Mouse (Mus musculus) kidney, postnatal 25 days (tissue): Measurements from ENCODE around the gene Ggct.
"Not testable (repeated sequence)": the region's sequence is repeated elsewhere in the genome, so short reads cannot be mapped to it uniquely, and the experiment has no call there.

Experiments
- DNase-seq, 2 experiments: peaks; one replicate each; pipeline ENCODE4 v3.0.0; 2021; ENCODE audit warnings: mixed read lengths in 2 of 2

Ggct gene

DNA sequence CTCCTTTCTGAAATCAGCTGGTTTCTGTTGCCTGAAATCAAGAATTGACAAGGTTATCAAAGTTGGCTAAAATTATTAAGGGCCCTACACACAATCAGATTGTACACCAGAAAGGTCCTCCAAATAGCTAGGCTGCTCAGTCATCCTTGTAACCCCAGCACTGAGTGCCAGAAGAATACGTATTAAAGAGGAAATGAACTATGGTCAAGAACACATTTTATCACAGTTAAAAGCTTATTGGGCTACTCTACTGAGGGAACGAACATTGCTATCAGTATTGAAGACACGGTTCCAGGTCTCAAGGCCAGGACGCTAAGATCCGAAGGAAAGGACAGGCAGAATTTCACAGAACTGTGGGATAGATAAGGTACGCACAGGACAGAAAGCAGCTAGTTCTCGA lies 609 bp downstream of the Ggct start:
- peak in 1 of 2 experiments; percentile 23 for DNase-seq

DNA sequence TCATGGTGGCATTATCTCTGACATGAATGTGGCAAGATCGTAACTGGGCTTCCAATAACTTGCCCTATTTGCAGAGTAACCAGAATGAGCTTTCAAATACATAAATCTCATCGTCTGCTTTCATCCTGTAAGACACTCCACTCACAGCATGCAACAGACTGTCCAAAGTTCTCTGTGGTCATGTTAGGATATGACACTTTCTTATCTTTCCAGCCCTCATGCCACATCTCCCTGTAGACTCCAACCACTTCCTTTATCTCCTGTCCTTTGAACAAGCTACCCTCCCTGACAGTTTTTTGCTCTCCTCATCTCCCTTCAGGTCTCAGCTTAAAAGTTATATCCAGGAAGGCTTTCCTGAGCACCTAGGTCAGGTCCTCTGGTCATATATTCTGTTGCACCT lies 1.6 kb downstream of the Ggct start:
- no peak for DNase-seq

DNA sequence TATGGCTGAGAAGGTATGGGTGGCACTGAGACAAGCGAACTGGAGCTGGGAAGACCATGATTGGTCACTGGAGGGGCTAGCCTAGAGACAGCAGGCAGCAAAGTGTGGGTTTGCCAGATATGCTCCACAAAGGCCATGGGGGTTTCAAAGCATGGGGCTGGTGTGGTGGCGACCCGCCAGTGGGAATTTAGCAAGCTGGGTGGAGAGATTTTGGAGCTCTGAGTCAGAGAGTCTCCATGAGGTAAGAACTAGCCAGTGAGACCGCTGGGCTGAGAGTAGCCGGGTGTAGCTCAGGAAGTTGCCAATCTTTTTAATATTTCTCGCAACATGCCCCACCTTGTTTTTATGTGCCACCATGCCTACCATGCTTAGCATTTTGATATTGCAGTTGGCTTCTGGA lies 4.6 kb downstream of the Ggct start:
- peak in 1 of 2 experiments; percentile 31 for DNase-seq

DNA sequence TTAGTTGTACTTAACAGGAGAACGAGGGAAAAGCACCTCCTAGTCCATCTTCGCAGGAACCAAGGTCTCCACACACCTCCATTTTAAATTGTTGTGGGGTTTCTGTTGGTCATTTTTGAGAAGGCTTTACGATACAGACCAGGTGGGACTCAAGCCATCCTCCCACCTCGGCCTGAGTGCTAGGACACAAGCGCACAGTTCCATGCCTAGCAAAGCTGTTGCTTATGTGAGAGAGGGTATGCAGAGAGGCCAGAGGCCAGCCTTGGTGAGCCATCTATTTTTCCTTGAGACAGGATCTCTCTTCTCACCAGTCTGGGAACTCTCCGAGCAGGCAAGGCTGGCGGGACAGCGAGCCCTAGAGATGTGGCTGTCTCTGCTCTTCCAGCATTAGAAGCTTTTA lies 8.7 kb downstream of the Ggct start:
- DNase-seq = no peak

DNA sequence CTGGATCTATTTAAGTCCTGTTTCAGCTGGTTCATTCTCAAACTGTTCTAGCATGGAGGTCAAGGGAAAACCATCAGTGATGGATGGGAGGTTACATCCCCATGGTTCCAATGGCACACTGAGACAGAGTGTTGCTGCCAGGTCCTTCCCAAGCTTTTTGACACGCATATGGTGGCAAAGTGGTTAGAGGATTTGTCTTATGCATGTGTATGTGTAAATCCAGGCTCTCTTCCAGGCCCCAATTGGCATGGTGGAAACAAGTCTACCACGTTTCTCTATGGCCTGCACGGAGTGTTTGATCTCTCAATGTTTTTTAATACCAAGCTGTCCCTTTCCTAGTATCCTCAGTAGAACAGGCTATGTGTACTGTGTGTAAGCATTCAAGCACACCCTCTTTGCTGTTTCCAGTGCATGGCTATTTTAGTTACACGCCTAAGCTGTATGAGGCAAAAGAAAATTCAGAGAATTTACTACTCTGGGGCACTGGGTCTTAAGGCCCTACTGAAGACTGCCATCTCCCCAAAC lies 9.2 kb downstream of the Ggct start:
- DNase-seq = no peak

DNA sequence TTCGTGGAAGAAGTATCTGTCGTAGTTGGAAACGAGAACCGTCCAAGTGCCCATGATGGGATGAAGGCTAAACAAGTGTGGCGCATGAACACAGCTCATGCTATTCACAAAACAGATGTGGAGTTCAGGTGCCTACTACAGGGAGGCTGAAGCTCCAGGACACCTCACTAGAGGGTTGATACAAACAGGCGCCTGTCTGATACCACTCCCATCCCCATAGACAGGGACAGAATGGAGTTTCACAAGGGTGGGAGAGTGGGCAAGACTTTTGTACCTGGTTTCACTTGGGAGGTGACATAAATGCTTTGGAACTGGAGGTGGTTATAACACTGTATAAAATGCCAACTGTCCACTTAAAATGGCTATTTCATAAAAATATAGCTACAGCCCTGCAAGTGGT lies 13.3 kb downstream of the Ggct start:
- no peak for DNase-seq

DNA sequence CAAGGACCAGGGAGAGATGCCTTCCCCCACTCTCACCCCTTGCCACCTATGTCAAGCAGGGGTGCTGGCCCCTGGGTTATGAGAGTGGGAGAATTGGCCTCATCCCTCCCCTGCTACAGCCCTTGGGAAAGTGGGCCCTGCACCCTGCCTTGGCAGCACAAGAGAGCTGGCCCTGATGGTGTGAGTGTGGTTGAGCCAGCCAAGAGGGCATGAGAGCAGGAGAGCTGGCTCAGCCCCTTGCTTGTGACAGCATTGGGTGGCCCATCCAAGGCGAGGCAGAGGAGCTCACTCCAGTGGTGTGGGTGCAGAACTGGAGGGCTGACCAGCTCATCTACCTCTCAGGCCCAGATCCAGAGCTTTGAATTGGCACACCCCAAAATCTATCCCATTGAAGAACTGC lies 17.1 kb downstream of the Ggct start:
- DNase-seq = no peak

DNA sequence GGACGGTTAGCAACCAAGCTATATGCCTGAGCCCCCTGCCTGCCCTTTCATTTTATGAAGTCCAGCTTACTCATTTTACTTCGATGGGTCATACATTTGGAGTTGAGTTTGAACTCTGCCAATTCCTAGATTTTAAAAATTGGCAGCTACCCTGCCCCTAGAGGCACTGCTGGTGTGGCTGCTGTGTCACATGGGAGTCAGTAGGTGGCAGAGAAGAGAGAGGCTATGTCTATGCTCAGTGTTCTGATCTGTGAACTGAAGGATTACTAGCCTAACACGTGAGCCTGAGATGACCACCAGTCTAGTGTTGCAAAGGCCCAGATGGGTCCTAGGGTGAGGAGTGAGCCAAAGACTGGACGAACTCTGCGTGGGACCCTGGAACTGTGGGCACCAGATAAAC lies 18.2 kb downstream of the Ggct start:
- DNase-seq = peak in 1 of 2 experiments; percentile 57

DNA sequence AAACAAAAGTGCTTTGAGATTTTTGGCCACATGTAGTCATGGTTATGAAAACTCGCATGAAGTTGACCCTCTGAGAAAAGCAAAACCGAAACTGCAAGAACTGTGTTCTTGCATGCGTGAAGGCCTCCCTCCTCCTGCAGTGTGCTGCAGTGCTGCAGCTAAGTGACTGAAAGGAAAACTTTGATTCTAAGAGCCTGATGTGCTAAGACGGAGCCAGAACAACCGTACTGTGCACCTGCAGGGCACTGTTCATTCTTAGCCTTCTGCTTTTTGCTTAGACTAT lies 19.9 kb downstream of the Ggct start:
- DNase-seq = peak; percentile 23 to 55

DNA sequence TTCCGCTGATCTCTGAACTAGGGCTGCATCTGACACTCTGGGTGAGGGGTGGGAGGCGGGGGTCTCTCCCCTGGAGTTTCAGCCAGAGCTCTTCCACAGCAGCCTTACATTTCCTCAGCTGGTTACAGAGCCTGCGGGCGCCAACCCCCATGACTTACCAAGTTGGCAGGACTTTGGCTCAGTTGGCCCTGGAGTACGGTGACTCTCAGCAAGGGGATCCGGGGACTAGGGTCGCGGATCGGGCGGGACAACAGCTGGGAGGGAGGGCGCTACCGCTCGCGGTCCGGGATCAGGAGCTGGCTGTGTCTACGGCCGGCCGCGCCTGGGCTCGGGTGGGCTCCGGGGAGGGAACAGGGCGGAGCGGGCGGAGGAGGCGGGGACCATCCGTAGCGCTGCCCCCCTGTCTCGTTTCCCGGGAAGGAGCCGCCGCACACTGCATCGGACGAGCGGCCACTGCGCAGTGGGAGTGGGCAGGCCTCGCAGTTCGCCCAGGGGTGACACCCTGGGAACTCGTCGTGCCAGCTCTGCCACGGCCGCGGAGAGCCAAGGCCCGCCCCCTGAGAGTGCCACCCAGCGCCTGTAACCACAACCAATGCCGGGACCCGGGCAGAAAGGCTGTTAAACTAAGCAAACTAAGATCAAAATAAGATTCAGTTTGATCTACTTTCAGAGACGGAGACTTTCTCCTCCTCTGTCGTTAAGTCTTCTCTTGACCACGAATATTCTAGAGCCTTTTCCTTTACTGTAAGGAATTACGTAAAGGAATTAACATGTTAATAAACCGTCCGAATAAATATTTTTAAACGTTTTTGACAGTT lies 20.4 kb downstream of the Ggct start, which contains the start of gene Nod1:
TSS of gene Nod1 (minus strand) at position 502 of the 818 bp plus-strand sequence.
- peak; percentile 82 to 93 for DNase-seq

DNA sequence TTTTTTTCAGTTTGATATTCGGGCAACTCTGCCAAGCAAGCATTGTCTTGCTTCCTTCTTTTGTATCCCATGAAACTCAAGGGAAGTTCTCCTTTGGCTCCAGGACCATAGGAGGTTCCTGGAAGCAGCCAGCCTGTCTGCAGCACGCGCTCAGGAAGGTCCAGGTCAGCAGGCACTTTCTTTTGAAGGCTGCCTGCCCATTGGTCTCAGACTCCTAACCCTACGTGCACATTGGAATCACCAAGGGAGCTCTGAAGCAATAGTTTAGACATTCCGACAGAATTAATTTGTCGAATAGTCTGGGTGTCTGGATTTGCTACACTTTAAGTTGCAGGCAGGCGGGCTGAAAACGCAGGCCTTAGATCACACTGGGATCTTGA lies 21.0 kb downstream of the Ggct start:
- peak; percentile 58 to 80 for DNase-seq

DNA sequence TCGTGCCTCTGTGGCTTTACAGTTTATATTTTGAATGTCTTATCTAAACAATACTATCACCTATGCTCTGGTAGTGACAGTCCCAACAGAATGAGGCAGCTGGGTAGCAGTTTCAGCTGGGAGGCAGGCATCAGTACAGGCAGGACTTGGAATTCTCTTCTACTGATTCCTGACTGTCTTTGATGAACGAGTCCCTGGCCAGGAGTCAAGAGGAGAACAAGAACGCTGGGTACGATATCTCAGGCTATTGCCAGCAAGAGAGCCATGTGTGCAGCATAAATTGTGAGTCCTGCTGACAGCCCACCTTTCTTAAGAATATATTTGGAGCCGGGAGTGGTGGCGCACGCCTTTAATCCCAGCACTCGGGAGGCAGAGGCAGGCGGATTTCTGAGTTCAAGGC lies 22.2 kb downstream of the Ggct start:
- peak in 1 of 2 experiments; percentile 20 for DNase-seq

DNA sequence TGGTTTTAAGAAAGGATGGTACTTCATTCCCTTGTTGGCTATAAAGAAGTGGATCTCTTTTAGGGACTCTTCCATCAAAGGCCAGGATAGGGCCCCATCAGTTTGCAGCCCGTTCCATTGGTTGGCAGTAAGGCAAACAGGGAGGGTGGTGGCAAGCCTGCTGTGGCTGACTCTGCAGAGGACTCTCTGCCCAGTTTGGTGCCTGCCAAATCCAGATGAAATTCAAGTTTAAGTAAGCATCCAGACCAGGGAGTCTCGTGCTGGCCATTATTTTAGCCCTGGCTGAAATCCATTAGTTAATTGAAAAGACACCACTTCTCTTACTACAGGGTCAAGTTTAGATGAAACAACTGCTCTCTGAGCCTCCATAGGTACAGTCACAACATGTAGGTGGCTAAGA lies 22.9 kb downstream of the Ggct start:
- DNase-seq = no peak

DNA sequence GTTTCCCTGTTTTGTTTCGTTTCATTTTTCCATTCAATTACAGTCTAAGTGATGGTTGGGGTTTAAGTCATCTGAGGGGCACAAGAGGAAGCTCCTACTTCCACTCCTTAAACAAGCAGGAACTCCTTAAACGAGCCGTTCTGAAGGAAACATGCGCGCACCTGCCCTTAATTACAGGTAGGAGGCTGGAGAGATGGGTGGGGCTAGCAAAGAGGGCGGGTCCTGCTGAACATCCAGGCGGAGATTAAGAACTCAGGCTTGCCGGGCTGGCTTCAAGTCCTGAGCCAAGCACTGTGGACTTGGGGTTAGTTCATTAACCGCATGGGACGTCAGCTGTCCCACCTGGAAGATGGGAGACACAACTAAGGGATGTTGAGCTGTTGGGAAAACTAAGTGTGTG lies 25.2 kb downstream of the Ggct start:
- no peak for DNase-seq

DNA sequence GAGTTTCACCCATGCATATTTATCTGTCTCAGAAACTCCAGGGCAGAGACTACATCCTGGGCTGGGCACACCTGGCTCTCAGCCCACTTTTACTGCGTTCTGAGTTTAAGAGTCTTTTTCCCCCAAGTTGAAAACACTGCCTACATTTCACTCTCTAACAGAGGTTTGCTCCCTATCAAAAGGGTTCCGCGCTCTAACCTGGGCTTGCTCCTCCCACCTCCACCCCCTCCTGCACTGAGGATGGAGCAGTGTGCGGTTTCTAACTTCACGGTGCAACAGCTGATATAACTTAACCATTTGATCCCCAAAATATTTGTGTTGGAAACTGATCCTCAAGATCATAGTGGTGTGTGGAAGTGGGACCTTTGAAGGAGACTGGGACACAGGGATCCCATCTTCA lies 27.5 kb downstream of the Ggct start:
- no peak for DNase-seq

DNA sequence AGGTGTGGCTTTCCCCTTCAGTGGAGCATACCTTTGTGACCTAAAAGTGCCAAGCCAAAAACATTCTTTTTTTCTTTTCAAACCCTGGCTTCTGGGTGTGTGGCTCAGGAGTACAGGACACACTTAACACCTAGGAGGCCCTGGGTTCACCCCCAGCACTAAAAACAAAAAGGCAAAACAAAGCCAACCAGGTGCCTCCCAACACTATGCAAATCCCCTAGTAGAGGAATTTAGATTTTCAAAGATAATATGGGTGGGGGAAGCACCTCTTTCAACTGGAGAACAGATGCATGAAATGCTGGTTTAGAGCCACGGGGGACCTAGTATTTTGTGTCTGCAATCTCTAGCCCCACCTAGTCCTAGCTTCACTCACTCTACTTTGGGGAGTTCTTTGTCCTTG lies 28.0 kb downstream of the Ggct start:
- no peak for DNase-seq

DNA sequence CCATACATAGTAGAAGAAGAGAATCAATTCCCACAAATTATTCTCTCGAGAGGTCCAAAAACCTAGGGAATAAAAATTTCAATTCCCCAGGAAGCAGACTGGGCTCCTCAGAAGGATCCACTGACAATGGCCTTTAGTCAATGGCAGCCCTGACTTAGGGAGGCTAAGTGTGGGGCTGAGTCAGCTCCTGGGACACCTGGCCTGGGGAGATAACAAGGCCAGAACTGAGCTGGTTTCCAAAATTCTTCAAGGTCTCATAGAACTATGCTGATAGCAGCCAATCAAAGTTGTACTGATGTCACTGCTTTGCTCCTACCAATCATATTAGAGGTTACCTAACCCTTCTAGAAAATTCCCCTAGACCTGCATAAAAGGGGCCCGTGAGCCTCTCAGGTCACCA lies 29.2 kb downstream of the Ggct start:
- DNase-seq = no peak

DNA sequence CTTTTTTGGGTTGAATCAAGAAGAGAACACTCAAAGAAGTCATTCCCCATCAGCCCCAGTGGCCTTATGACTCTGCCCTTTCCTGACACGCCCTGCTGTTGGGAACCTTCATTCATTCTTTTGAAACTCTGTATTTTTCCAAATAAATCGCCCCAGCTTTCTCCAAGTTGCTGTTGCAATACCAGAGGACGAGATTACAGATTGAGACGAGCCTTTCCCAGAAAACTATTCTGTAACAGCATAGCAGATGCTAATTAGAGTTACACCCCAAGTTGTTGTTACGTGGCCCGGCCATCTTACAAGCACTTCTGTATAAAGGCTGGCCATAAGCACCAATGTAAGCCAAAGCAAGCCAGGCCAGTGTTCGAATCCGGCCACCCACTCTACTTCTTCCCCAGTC lies 35.1 kb downstream of the Ggct start:
- DNase-seq = no peak

DNA sequence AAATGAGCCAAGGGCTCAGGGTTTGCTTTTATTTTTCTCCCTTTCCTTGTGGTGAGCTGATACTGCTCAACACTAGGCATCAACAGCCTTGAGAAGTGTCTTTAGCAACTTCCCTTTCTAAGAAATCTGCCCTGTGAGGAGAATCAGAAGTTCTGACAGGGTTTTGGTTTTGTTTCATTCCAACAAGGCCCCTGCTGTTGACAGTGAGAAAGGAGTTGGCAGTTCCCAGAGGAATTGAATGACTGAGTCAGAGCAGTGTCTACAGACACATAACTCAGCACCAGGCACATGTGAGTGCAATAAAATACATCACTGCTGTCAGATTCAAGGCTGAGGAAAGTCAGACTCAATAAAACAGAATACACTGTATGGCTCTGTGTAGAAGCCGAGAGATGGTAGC lies 36.3 kb downstream of the Ggct start:
- DNase-seq = no peak

DNA sequence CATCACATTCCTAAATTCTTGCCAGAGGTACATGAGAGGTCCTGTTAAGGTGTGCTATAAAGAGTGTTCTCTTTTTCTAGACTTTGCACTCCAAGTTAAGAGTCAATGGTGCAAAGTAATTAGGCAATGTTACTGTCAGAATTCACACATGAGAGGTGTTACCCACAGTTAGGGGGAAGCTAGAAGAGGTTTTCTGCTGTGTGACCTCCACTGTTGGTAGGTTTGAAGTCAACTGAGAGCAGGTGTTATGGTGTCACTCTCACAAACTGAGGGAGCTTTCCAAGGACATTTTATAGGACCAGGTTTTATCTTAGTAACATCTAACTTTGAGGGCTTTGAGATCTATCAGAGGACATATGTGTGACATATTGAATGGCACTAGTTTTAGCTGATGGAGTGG lies 36.8 kb downstream of the Ggct start:
- DNase-seq = no peak

DNA sequence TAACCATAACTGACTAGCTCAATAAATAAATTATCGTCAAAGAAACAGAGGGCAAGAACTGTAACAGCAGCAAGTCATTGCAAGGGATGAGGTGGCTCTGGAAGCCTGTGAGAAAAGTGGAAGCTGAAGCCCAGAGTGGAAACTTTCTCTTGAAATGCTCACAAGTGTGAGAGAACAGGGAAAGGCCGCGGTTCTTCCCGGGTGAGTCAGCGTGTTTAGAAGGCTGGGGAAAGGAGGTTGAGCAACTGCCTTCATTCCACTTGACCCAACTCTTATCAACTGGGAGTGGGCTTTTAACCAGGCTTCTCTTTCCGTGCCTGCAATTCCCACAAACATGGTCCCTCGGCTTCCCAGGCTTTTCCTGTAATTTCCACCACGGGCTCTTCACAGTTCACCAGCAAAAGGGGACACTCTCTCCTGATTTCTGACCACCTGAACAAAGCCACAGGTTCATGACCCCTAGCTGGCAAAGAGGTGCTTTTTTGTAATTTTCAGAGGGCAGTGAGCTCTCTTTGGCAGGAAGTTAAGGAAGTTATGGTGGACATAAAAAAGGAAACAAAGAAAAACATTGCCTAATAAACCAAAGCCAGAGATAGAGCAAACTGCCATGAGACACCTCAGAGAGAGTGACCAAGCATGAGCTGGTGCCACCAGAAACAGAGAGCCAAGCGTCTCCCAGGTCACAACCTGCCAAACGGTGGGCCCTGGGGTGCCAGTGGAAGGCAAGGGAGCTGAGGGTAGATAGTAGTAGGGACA lies 37.9 kb downstream of the Ggct start:
- no peak for DNase-seq

DNA sequence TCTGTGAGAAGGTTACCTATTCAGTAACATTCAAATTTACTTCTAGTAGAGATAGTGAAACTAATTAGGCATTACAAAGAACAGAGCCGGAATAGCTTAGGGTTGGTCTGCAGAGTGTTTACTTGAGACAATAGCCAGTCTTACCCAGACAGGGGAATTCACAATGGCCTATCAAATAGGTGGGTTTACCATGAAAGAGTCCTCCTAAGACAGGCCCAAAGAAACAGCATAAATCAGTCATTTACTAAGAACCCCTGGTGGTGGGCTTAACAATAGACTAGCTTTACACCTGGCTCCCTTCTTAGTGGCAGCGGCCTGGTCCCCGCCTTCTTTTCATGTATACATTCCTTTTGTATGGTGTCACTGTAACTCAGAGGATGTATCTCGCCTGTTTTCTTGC lies 39.4 kb downstream of the Ggct start:
- not testable (repeated sequence) for DNase-seq

DNA sequence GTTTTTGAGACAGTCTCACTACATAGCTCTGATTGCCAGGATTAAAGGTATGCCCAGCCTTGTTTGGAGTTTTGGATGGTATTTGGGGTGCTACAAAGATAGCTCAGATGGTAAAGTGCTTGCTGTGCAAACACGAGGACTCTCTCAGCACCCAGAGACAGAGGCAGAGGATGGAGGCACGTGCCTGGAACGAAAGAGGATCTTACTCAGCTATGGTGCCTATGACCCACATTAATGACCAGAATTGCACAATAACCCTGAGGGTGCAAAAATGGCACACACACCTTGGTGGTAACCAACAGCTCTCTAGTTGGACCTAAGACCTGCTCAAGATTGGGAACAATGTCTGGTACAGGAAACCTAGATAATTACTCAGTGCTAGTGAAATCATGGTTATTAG lies 40.2 kb downstream of the Ggct start:
- DNase-seq = no peak

DNA sequence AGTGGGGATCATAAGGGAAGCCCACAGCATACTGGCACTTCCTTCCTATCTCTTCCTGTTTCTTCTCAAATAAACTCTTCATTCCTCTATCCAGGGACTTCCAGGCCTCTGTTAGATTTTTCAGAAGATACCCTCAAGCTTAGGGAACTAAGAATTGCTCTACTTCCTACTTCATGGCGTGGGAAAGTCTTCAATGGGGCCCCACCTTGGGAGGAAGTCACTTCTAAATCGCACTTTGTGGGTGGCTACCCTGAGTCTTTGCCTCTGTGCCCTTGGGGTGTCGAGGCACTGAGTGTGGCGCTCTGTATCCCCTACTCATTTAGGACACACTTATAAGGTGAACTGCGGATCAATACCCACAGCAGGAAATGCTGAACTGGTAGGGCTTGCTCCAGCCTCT lies 44.1 kb downstream of the Ggct start:
- DNase-seq = no peak
